Mouse (Mus musculus) cerebellum, postnatal 10 days (tissue): Measurements from ENCODE around the gene Arsa.

Experiments
- DNase-seq, 2 experiments: peaks; one replicate each; pipeline ENCODE4 v3.0.0; 2021; ENCODE audit warnings: mixed read lengths in 2 of 2

The Arsa gene

DNA sequence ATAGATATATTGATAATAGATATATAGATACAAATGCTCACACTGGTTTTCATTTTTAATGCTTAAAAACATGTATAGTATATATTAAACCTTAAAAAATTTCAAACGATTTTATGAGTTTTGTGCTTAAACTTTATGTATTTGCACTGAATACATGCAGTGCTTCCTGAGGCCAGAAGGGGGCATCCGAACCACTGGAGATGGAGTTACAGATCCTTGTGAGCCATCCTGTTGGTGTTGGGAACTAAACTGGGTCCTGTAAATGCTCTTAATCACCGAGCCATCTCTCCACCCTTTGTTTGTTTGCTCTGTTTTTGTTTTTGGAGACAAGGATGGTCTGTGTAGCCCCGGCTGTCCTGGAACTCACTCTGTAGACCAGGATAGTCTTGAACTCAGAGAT lies 17.7 kb upstream of the Arsa start:
- no peak for DNase-seq

DNA sequence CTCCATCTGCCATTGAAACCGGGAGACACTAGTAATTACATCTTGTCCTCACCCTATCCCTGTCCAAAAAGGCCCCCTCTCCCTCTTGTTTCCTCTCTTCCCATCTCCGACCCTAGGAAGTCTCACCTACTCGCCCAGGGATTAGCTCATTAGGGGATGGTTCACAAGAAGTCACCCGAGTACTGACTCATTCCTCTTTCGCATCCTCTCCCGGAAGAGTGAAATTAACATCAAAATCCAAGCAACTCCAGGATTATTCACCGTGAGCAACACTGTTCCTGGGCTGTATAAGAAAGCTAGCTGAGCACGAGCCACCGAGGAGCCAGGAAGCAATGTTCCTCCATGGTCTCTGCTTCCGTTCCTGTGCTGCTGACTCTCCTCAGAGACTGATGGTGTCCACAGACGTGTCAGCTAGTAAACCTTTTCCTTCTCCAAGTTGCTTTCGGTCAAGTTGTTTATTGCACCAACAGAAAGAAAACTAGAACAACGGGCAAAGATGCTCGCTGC lies 11.4 kb upstream of the Arsa start:
- no peak for DNase-seq

DNA sequence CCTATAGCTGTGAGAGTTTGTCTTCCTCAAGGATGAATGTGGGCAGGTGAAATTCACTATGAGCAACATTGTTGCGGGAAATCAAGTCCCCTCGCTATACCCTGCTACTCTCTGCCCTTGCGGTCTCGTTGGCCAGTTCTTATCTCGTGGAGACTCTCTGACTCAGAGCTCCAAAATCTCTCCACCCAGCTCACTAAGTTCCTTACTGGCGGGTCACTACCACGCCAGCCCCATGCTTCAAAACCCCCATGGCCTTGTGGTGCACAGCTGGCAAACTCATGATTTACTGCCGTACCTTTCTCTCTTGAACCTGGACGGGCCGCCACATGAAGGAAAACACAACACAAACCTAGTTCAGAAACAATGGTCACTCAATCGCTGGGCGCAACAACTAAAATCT lies 11.0 kb upstream of the Arsa start:
- no peak for DNase-seq

DNA sequence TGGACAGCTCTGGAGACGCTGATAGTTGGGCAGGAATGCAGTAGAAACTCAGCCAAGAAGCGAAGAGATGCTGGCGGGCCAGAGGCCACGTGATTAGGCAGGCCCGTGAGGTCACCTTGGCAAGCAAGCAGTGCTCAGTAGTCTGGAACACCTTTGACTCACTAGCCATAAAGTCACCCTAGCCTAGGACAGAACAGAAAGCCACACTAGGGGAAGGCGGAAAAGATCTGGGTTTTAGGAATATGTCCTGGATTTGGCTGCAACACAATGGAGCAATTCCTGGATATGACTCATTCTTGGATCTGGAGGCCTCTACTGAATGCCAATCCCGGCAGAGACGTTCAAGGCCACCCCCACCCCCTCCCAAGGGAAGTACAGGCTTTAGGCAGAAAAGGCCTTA lies 3.4 kb upstream of the Arsa start:
- DNase-seq, result peak; percentile 84 to 86

DNA sequence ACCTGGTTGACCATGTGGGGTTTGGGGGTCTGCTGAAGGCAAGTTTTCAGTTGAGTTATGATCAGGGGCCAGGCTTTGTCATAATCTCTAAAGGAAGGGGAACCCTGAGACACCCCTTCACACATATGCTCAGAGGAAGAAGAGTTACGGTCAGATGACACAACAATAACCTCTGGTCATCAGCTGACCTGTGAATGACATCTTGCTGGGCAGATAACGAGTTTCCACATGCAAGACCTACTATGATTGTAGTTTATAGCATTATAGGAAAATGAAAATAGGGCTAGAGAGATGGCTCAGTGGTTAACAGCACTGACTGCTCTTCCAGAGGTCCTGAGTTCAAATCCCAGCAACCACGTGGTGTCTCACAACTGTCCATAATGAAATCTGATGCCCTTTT lies 1.4 kb upstream of the Arsa start:
- DNase-seq, result no peak

DNA sequence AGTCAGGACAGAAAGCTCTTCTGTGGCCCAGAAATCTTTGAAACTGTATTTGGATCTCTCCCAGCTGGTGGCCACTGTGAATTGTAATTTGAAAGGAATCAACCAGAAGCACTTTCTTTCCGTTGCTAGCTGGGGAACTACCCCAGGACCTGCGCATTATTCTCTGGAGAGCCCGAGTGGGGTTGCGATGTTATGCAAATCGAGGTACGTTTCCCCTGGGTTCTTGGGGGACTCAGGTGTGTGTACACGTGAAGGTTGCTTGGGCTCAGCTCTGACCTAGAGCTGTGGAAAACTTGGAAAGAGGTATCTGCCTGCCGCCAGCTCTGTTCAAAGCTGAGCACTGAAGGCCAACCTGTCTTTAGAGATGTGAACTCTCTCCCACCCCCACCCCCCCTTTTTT lies 581 bp upstream of the Arsa start:
- peak in 1 of 2 experiments; percentile 21 for DNase-seq

DNA sequence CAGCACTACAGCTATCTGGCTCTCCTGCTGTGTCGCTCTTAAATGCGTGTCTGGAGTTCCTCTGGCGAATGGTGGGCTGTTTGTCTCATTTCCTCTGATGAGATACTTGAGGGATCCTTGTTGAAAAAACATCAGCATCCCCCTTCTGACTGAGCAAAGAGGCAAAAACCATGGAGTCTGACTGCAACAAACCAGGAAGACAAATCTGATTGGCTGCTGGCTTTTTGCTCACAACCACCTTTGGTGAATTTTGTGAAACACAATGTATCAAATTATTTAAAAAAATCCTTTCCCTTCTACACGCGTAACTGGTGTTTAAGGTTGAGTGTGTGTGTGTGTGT lies 780 bp downstream of the Arsa start:
- no peak for DNase-seq

DNA sequence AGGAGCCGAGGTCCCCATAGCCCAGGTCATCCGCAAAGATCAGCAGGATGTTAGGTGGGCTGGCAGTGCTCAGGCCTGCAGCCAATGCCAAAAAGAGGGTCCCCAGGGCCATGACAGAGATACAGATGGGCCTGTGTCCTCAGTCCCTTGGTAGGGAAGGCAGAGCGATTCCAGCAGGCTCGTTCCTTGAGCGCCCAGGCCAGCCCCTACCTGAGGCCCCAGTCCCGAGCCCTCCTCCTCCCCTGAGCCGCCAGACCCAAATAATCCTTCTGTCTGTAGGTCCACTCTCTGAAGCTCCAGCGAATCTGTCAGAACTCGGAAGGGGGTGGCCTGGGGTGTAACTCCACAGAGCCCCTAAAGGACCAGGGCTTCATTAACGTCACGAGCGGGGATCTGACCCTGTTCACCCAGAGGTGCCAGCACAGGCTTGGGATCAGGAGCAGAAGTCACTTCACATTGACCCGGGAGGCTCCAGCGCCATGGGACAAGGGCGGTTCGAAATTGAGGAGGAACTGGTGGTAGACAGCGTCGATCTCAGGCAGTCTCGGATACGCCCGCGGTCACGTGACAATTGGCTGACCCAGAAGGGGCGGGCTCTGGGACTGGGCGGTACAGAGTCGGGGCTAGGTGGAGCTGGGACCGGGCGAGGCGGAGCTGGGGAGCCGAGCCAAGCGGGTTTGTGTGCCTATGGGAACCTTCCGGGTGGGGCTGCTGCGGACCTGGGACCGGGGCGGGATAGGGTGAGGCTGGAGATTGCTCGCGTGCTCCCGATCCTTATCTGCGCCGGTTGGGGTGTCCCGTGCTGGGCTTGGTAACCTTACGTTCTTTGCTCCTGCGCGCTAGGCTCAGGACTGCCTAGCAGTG lies 1.4 kb downstream of the Arsa start:
- DNase-seq, result peak; percentile 97 to 98

DNA sequence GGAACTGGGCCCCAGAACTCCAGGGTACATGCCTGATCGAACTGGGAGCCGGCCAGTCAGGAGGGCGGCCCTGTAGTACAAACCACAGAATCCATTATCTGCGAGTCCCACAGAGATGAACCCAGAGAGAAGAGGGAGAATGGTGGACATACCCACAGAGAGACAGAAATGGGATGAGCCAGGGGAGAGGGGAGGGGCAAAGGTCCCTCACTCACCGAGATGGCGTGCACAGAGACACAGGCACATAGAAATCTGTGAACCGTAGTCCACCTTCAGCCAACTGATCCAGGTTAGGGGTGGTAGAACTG lies 2.0 kb downstream of the Arsa start:
- no peak for DNase-seq

DNA sequence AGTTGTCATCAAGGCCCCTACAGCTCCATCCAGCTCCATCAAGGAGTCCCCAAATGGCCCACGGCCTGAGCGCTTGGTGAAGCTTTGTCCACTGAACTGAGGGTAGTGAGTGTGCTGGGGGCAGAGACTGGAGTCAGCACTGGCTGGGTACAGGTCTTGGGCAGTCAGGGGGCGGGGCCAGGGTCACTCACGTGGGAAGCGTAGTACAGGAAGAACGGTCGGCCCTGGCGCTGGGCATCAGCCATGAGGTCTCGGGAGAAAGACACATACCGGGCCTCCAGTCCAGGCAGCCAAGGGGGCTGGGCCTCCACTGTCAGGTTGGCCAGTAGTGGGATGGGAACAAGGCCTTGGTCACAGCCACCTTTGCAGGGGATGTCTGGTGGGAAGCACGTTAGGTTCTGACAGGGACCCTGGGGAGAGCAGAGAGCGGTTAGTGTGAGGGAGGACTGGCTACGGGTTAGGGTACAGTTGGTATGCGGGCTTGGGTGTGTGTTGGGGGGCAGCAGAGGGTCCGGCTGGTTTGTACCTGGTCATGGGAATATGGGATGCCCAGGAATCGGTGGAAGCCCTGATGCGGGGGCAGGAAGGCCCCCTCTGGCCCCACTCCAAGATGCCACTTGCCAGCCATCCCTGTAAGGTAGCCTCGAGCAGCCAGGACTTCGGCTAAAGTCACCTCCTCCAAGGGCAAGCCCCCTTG lies 2.5 kb downstream of the Arsa start:
- DNase-seq, result peak in 1 of 2 experiments; percentile 52

DNA sequence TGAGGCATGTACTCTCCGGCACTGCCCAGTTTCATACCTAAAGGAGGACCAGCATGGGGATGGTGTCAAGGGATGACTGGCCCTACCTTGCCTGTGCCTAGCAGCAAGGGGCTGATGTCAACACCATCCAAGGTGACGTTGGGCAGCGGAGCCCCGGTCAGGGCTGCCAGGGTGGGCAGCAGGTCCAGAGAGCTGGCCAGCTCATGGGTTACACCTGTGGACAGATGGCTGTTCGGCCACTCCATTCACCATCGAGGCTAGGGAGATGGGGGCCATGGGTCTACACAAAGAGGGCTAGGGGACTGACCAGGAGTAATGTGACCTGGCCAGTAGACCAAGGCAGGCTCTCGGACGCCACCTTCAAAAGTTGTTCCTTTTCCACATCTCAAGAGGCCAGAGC lies 3.3 kb downstream of the Arsa start:
- DNase-seq, result no peak

DNA sequence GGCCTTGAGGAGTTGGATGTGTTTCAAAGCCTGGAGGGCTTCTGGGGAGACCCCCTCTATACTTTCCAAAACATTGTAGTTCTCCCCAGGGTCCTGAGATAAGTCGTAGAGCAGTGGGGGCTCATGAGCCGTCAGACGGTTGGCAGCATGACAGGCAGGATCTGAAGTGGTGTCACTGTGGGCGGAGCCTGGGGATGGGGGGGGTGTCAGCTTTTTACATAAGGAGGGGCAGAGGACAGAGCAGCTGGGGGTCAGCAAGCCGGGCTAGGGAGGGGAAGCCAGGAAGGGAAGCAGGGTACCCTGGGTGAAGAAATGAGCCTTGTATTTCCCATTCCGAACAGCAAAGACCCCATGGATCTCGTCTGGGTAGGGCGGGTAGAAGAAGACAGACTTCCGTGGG lies 3.9 kb downstream of the Arsa start:
- no peak for DNase-seq

DNA sequence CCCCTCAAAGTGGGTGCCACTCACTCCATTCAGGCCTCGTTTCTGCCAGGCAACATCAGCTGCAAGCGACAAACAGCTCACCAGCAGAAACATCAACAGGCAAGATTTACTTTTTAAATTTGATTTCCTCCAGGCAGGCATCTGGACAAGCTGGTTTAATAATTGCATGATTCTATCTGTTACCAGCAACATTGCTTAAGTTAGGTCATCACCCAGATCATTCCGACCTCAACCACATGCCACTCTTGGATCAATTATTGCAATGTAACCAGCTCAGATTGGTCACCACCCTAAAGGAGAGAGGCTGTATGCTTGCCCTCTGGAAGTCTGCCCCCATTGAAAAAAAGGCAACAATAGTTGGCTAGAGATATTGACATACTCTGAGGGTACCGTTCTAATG lies 5.7 kb downstream of the Arsa start:
- no peak for DNase-seq

DNA sequence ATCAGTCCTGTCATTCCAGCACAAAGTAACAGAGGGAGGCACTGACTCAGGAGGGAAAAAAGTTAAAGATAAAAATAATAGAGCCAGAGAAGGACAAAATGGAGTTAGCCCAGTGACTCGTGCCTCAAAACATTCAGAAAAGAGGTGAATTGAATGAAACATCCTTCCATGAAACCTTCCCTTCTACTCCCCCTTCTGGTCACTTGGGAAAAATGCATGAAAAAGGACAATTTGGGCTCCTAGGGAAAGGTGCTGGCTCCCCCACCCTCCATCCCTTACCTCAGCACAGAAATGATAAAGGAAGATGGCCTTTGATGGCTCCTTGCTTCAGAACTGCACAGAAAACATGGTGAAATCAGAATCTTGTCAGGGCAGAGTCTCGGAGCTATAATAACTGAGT lies 8.6 kb downstream of the Arsa start:
- peak in 1 of 2 experiments; percentile 71 for DNase-seq

DNA sequence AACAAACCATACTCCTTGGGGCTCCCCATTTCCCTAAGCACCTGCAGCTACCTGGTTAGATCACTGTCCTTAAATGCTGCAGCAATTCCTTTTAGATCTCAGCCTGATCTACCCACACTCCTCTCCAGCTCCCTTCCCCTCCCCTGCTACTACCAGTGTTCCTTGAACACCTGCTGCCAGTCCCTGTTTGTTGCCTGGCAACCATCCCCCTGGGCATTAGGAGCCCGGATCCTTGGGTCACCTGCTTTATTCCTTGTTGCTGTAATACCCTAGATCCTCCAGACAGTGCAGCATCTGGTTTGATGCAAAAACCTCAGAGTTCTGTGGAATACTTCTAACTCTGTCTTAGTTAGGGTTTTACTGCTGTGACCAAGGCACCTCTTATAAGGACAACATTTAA lies 12.2 kb downstream of the Arsa start:
- DNase-seq, result peak; percentile 55 to 60

DNA sequence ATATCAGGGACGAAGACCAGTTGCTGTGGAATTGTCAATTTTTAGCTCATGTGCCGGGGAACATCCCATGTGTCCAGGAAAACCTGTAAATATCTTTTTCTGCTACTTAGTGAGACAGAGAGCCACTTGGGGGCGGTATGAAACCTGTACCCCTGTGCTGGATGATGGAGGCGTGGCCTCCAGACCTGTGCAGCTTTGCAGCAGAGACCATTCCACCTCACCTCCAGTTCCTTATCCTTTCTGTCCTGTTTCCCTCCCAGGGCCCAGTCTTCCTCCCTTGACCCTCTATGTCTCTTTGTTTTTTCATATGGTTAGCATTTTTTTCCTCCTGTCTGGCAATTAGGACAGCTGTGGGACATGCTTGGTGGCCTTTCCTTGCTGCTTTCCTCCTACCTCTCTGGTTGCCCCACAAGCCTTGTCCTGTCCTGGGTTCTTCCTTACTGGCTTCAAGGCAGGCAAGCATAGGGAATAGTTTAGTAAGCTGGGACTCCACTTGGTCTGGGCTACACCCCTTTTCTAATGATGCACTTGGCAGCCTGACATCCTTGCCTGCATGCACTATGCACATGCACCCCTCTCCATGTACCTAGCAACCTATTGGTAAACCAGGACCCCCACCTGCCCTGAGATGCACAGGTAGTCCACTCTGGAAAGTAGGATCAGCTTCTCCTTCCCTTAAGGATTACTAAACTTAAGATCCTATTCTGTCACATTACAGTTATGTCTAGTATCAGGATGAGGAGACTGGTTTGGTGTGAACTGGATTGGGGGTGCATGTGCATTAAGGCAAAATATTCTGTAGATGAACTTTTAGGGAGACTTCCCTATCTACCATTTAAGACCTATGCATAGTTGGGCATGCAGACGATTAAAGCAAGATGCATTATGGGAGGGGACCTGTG lies 13.6 kb downstream of the Arsa start:
- no peak for DNase-seq

DNA sequence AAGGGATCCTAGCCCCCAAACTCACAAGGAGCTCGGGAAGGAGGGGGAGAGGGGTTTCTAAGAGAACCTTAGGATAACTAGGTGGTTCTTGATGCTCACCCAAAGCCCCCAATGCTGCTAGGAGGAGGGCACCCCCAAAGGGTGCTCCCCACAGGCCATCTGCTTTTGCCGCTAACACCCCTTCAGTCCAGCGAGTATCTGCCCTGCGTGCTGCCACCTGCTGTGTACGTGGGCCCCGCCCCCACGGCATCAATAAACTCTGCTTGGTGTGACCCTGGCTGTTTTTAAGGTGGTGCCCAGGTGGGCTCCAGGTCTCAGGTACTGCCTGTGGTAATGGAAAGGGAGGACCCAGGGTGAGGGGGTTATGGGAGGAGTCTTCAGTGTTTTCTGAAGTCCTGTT lies 15.0 kb downstream of the Arsa start:
- DNase-seq, result no peak

DNA sequence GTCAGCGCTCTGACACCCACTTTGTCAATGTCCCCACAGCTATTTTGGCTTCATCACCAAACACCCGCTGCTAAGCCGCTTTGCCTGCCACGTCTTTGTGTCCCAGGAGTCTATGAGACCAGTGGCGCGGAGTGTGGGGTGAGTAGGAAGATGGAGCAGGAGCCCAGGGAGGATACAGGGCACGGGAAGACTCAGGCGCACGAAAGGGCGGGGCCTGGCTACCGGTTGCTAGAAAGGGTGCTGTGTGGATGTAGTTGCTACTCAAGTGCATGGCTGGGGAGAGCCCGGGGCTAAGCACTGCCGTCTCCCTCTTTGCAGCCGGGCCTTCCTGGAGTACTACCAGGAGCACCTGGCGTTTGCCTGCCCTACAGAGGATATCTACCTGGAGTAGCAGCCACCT lies 15.9 kb downstream of the Arsa start:
- no peak for DNase-seq

DNA sequence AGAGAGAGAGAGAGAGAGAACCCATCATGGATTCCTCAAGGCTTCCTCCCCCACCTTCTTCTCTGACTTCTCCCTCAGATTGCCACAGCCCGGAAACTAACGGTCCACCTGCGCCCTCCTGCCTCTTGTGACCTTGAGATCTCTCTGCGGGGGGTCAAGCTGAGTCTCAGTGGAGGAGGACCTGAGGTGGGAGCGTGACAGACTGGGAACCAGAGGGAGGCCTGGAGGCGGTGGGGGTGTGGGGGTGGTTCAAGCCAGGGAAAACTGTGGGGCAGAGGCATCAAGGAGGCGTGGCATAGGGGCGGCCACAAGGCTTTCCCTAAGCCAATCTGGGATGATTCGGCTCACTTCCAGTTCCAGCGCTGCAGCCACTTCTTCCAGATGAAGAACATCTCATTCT lies 16.9 kb downstream of the Arsa start:
- DNase-seq, result no peak

DNA sequence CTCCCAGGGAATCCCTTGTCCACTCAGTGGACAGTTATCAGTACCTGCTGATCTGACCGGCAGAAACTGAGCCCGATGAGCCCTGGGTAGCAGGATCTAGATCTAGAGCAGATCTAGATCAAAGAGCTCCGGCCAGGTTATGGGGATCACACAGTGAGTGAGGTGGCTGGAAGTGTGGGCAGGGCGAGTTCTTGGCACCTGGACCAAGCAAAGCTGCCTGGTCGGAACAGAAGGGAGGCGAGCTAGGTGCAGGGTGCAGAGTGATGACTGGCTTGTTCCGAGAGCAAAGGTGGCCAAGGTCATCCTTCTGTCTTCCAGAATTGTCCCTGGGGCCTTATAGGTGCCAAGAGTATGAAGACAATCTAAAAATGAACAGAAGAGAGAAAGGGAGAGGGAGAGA lies 17.4 kb downstream of the Arsa start:
- peak in 1 of 2 experiments; percentile 0 for DNase-seq

DNA sequence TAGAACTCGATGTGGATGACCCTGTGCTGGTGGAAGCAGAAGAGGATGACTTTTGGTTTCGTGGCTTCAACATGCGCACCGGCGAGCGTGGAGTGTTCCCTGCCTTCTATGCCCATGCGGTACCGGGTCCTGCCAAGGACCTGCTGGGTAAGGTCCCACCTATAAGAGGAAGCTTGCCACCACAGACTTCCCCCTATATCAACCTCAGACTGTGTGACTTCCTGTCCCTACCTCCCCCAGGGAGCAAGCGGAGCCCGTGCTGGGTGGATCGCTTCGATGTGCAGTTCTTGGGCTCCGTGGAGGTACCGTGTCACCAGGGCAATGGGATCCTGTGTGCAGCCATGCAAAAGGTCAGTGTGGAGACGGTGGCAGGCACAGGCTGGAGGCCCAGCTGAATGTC lies 18.3 kb downstream of the Arsa start:
- DNase-seq, result peak in 1 of 2 experiments; percentile 6

DNA sequence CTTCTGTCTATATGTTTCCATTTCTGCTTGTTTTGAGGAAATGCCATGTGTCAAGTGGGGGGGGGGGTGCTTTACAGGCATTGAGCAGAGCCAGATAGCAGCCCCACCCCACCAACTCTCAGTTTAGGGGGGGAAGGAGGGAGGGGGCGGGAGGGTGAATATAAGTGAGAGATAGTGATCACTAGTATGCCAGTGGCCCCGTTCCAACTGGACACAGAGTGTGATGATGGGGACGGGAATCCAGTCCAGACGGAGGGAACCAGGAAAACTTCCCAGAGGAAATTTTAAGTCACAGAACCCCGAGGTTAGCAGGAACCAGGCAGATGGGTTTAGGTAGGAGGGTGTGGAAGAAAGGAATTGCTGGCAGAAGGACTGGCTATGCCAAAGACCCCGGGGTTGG lies 21.6 kb downstream of the Arsa start:
- DNase-seq, result peak; percentile 48 to 56

DNA sequence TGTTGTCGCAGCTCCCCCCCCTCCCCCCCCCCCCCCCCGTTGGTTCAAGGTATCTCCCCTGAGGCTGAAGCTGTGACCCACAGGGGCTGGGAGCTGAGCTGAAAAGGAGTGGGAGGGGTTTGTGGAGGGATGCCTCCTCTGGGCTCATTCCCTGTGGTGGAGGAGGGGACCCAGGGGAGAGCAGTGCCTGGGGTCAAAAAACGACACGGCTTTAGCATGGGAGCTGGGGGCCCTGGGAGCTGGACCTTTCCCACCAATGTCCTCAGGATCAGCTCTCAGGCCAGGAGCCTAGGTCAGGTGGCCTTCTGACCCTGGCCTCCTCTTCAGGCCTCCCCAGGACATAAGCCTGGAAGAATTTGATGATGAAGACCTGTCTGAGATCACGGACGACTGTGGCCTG lies 22.4 kb downstream of the Arsa start:
- DNase-seq, result peak in 1 of 2 experiments; percentile 36
